Mouse (Mus musculus): ENCODE data around the gene Susd4. TPM values are rescaled to one million over a fixed set of nuclear protein-coding genes. Genes with fewer than 3 reads are reported as not detected.

Susd4 gene
- polyA plus RNA-seq (2014; fragmentation: Nextera tagmentation; extraction: Ambion mirVana), result 88.5 and 98.3 TPM in 2 replicates

DNA sequence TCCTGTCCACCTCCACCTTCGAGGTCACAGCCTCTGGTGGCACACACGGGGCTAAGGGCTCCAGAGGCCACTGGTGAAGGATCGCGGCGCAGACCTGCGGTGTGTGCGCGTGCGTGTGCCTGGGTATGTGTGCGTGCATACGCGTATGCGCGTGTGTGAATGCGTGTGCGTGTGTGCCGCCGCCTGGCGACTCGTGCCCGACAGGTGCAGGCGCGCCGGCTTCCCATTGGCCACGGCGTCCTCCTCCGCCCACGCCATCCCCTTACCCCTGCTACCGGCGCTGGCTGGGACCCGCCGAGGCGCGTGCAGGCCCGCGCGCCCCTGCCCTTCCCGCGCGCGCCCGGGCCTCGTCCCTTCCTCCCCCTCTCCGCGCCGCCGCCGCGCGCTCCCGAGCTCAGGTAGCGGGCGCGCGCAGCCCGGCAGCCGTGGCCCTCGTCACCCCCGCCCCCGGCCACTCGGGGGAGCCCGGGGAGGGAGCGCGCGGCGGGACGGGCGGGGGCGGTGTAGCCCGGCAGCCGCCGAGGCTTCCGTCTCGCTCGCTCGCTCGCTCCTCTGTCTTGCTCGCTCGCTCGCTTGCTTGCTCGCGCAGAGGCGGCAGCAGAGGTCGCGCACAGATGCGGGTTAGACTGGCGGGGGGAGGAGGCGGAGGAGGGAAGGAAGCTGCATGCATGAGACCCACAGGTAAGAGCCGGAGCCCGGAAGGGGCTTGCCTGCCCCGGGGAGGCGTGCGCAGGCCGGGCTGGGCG, at the start of gene Susd4:
TSS of gene Susd4 (plus strand) at position 145 of the 746 bp plus-strand sequence.
- Histone ChIP-seq H3K4me1 (ENCODE audit: control insufficient read depth, insufficient read depth, low read length) (peaks cover 4% of the 10 kb centered on the region; the same call in 1 of the 2 replicates), H3K4me3 (ENCODE audit: low read depth, low read length) (peak within 1 kb of the TSS; percentile 44), H3K27me3 (ENCODE audit: control insufficient read depth, insufficient read depth, low read length) (no peaks in the 10 kb centered on the region), H3K9ac (replicated peaks; ENCODE audit: low read depth, low read length) (peak within 1 kb of the TSS; percentile 79), H3K27ac (ENCODE audit: low read depth, low read length) (peak within 1 kb of the TSS; percentile 88), H3K4me2 (ENCODE audit: low read depth, low read length) (peak within 1 kb of the TSS; percentile 95), H3K9me3 (ENCODE audit: control insufficient read depth, low read length) (no peaks in the 10 kb centered on the region), H3K36me3 (ENCODE audit: control insufficient read depth, insufficient read depth, low read length) (no peaks in the 10 kb centered on the region)
- ATAC-seq (ENCODE audit: low read depth), result peak; percentile 92
- WGBS, result under 1% methylated on average over 81 of the region's 95 CpGs

DNA sequence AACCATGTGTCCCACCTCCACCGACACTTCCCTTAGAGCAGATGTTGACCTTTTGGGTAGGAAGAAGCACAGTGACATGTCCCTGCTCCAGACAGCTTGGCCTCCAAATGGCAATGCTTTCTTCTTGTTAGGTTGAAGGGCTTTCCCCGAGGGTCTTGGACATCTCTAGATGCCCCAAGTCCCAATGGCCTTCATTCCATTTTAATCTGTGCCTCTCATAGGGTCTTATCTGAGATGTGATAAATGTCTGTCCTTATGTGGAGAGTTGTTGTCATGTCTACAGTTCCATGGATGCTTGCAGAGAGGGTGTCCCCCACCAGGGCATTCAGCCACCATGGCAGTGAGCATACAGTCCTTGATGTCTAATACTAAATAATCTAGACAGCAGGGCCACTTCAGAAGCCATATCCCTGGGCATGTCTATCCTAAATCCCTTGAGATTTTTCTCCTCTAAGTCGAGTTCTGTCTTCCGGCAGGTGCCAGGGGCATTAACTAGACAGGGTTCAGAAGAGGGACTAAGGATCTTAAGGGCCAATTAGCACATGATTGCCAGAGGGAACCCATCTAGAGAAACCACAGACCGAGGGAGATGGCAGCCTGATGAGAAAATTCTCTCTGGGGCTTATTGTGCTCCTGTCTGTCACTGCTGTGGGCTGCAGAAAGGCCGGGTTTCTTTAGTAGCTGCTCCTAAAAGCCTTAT, 49.3 kb upstream of the Susd4 start:
- H3K4me1 ChIP-seq (ENCODE audit: control insufficient read depth, insufficient read depth, low read length), result no peaks in the 10 kb centered on the region
- H3K4me3 ChIP-seq (ENCODE audit: low read depth, low read length), result no peak overlapping the region
- no peak overlapping the region for H3K9ac ChIP-seq (replicated peaks; ENCODE audit: low read depth, low read length)
- H3K36me3 ChIP-seq (ENCODE audit: control insufficient read depth, insufficient read depth, low read length), result no peaks in the 10 kb centered on the region
- H3K27ac ChIP-seq (ENCODE audit: low read depth, low read length), result no peak overlapping the region
- H3K9me3 ChIP-seq (ENCODE audit: control insufficient read depth, low read length), result no peaks in the 10 kb centered on the region
- no peak for ATAC-seq (ENCODE audit: low read depth)
- no peak overlapping the region for H3K4me2 ChIP-seq (ENCODE audit: low read depth, low read length)
- 70% methylated on average over 6 of the region's 6 CpGs for WGBS
- no peaks in the 10 kb centered on the region for H3K27me3 ChIP-seq (ENCODE audit: control insufficient read depth, insufficient read depth, low read length)

- H3K4me2 ChIP-seq (ENCODE audit: low read depth, low read length), result no peak overlapping the region
- H3K27me3 ChIP-seq (ENCODE audit: control insufficient read depth, insufficient read depth, low read length), result no peaks in the 10 kb centered on the region
- H3K4me3 ChIP-seq (ENCODE audit: low read depth, low read length), result no peak overlapping the region
- H3K9me3 ChIP-seq (ENCODE audit: control insufficient read depth, low read length), result no peaks in the 10 kb centered on the region
- 49% methylated on average over 12 of the region's 12 CpGs for WGBS
- no peaks in the 10 kb centered on the region for H3K4me1 ChIP-seq (ENCODE audit: control insufficient read depth, insufficient read depth, low read length)
- H3K27ac ChIP-seq (ENCODE audit: low read depth, low read length), result peak overlapping the region; percentile 22; the same call in 1 of the 2 replicates
- H3K36me3 ChIP-seq (ENCODE audit: control insufficient read depth, insufficient read depth, low read length), result no peaks in the 10 kb centered on the region
- no peak for ATAC-seq (ENCODE audit: low read depth)
- H3K9ac ChIP-seq (replicated peaks; ENCODE audit: low read depth, low read length), result no peak overlapping the region
Observed at GRCm38 (mm10) chr1:182727541-182727940, 36.1 kb upstream of the Susd4 start.

DNA sequence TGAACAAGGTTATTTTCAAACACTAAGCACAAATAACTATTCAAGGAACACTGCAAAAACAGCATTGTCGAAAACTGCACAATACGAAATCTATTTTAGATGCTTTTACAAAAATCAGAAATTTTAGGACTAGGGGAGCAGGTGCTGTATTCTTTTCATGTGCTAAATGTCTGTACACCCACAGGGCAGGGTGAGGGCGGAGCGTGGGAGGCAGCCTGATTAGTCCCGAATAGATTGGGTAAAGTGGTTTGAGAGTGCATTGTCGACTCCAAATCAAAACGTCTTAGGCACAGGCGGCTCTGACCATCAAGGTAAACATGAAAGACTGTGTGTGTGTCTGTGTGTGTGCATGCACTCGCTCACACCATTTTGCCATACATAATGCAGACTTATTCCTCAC, 34.7 kb upstream of the Susd4 start:
- no peak for ATAC-seq (ENCODE audit: low read depth)
- no peaks in the 10 kb centered on the region for H3K36me3 ChIP-seq (ENCODE audit: control insufficient read depth, insufficient read depth, low read length)
- no peaks in the 10 kb centered on the region for H3K4me1 ChIP-seq (ENCODE audit: control insufficient read depth, insufficient read depth, low read length)
- H3K4me3 ChIP-seq (ENCODE audit: low read depth, low read length), result no peak overlapping the region
- no peak overlapping the region for H3K27ac ChIP-seq (ENCODE audit: low read depth, low read length)
- no peak overlapping the region for H3K4me2 ChIP-seq (ENCODE audit: low read depth, low read length)
- no peaks in the 10 kb centered on the region for H3K9me3 ChIP-seq (ENCODE audit: control insufficient read depth, low read length)
- H3K9ac ChIP-seq (replicated peaks; ENCODE audit: low read depth, low read length), result no peak overlapping the region
- no peaks in the 10 kb centered on the region for H3K27me3 ChIP-seq (ENCODE audit: control insufficient read depth, insufficient read depth, low read length)
- WGBS, result 81% methylated on average over 9 of the region's 9 CpGs

DNA sequence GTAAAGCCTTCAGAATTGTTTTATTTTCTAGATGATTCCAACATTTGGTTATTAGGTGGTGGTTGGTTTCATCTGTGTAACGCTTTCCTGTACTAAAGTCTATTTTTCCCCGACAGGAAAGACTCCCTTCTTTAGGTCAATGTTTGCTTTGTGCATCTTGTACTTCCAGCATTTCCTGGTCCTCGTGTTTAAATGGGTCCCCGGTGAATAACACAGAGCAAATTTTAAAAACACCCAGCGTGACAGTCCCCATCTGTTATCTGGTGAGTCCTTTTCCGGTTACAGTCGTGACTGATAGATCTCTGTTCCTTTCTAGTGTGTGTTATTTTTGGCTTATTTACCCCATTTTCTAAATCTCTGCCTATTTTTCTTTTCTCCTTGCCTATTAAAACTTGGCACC, 31.0 kb upstream of the Susd4 start:
- Histone ChIP-seq H3K4me2 (ENCODE audit: low read depth, low read length) (no peak overlapping the region), H3K27me3 (ENCODE audit: control insufficient read depth, insufficient read depth, low read length) (no peaks in the 10 kb centered on the region), H3K4me1 (ENCODE audit: control insufficient read depth, insufficient read depth, low read length) (no peaks in the 10 kb centered on the region), H3K27ac (ENCODE audit: low read depth, low read length) (no peak overlapping the region), H3K9me3 (ENCODE audit: control insufficient read depth, low read length) (no peaks in the 10 kb centered on the region), H3K9ac (replicated peaks; ENCODE audit: low read depth, low read length) (no peak overlapping the region), H3K36me3 (ENCODE audit: control insufficient read depth, insufficient read depth, low read length) (no peaks in the 10 kb centered on the region), H3K4me3 (ENCODE audit: low read depth, low read length) (no peak overlapping the region)
- 36% methylated on average over 7 of the region's 7 CpGs for WGBS
- no peak for ATAC-seq (ENCODE audit: low read depth)

DNA sequence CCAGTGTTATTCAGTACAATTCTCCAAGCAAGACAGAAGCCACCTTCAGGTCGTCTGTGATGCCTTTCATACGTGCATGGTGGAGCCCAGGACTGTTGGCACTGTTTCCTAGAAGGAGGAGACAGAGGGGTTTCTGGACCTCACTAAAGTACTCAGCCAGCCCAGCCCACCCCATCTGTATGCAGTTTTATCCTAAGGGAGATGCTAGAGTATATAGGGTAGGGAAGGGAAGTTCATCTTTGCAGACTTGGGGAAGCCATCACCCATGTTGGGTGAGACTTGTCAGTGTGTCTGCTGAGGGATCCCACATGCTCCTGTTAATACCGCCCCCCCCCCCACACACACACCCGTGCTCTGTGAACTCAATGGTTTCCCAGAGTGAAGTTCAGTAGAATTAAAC, 27.8 kb upstream of the Susd4 start:
- Histone ChIP-seq H3K36me3 (ENCODE audit: control insufficient read depth, insufficient read depth, low read length) (no peaks in the 10 kb centered on the region), H3K9ac (replicated peaks; ENCODE audit: low read depth, low read length) (no peak overlapping the region), H3K27me3 (ENCODE audit: control insufficient read depth, insufficient read depth, low read length) (no peaks in the 10 kb centered on the region), H3K4me2 (ENCODE audit: low read depth, low read length) (no peak overlapping the region), H3K4me1 (ENCODE audit: control insufficient read depth, insufficient read depth, low read length) (no peaks in the 10 kb centered on the region), H3K27ac (ENCODE audit: low read depth, low read length) (no peak overlapping the region), H3K9me3 (ENCODE audit: control insufficient read depth, low read length) (no peaks in the 10 kb centered on the region), H3K4me3 (ENCODE audit: low read depth, low read length) (no peak overlapping the region)
- WGBS, result 76% methylated on average over 4 of the region's 4 CpGs
- ATAC-seq (ENCODE audit: low read depth), result no peak

DNA sequence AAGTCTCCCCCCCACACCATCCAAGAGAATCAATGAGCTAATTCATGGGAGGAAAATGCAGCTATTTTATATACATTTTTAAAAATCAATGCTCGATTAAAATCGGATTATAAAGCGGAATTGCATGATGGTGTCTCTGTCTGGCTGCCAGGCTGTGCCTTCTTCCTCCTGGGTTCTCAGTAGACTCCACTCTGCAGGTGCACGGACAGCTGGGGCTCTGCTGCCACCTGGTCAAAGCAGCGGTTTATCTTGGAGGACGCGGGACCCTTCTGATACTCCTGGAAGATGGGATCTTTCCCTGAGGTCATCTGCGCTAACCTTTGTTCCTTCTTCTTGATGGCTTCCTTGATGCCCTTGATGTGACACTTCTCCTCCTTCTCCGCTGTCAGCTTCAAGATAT, 16.6 kb upstream of the Susd4 start:
- Histone ChIP-seq H3K4me1 (ENCODE audit: control insufficient read depth, insufficient read depth, low read length) (no peaks in the 10 kb centered on the region), H3K4me2 (ENCODE audit: low read depth, low read length) (no peak overlapping the region), H3K27ac (ENCODE audit: low read depth, low read length) (no peak overlapping the region), H3K27me3 (ENCODE audit: control insufficient read depth, insufficient read depth, low read length) (no peaks in the 10 kb centered on the region), H3K4me3 (ENCODE audit: low read depth, low read length) (no peak overlapping the region), H3K9me3 (ENCODE audit: control insufficient read depth, low read length) (no peaks in the 10 kb centered on the region), H3K36me3 (ENCODE audit: control insufficient read depth, insufficient read depth, low read length) (no peaks in the 10 kb centered on the region), H3K9ac (replicated peaks; ENCODE audit: low read depth, low read length) (no peak overlapping the region)
- ATAC-seq (ENCODE audit: low read depth), result no peak
- WGBS, result 95% methylated on average over 9 of the region's 9 CpGs

- no peak for ATAC-seq (ENCODE audit: low read depth)
- Histone ChIP-seq H3K4me1 (ENCODE audit: control insufficient read depth, insufficient read depth, low read length) (no peaks in the 10 kb centered on the region), H3K27me3 (ENCODE audit: control insufficient read depth, insufficient read depth, low read length) (no peaks in the 10 kb centered on the region)
Observed at GRCm38 (mm10) chr1:182747834-182748233, 15.8 kb upstream of the Susd4 start.

DNA sequence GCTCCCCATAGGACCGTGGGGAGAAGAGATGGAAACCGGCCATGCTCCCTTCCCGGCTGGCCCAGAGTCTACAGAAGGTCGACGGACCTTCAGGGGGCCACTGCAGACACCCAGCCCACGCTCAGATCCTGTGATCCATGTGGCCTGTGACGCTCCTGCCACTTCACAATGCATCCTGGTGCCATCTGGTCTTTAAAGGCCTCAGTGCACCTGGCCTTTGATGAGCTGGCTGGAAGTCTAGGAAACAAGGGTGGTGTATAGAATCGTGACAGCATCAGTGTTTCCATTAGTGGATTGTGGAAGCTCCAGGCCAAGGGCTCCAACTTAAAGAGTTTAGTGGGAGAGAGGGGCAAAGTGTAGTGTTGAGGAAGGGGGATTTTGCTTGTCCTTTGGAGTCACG, 14.6 kb upstream of the Susd4 start, which contains the start of gene Ccdc185:
TSS of gene Ccdc185 (minus strand) at position 101 of the 400 bp plus-strand sequence.
- ATAC-seq (ENCODE audit: low read depth), result no peak

More at GRCm38 (mm10) chr1:182747834-182748233, 15.8 kb upstream of the Susd4 start:
- Histone ChIP-seq H3K4me2 (ENCODE audit: low read depth, low read length) (no peak overlapping the region), H3K9ac (replicated peaks; ENCODE audit: low read depth, low read length) (no peak overlapping the region), H3K36me3 (ENCODE audit: control insufficient read depth, insufficient read depth, low read length) (no peaks in the 10 kb centered on the region), H3K9me3 (ENCODE audit: control insufficient read depth, low read length) (no peaks in the 10 kb centered on the region), H3K27ac (ENCODE audit: low read depth, low read length) (no peak overlapping the region), H3K4me3 (ENCODE audit: low read depth, low read length) (no peak overlapping the region)
- 89% methylated on average over 17 of the region's 17 CpGs for WGBS

More for the DNA sequence above, 14.6 kb upstream of the Susd4 start, which contains the start of gene Ccdc185:
- H3K4me2 ChIP-seq (ENCODE audit: low read depth, low read length), result no peak within 1 kb of the TSS
- no peaks in the 10 kb centered on the region for H3K4me1 ChIP-seq (ENCODE audit: control insufficient read depth, insufficient read depth, low read length)
- 91% methylated on average over 9 of the region's 9 CpGs for WGBS
- H3K9me3 ChIP-seq (ENCODE audit: control insufficient read depth, low read length), result no peaks in the 10 kb centered on the region
- no peaks in the 10 kb centered on the region for H3K27me3 ChIP-seq (ENCODE audit: control insufficient read depth, insufficient read depth, low read length)
- no peak within 1 kb of the TSS for H3K9ac ChIP-seq (replicated peaks; ENCODE audit: low read depth, low read length)
- no peak within 1 kb of the TSS for H3K4me3 ChIP-seq (ENCODE audit: low read depth, low read length)
- no peaks in the 10 kb centered on the region for H3K36me3 ChIP-seq (ENCODE audit: control insufficient read depth, insufficient read depth, low read length)
- no peak within 1 kb of the TSS for H3K27ac ChIP-seq (ENCODE audit: low read depth, low read length)

Measured in neural tube, embryonic 14.5 days (tissue).